Mouse (Mus musculus): ENCODE measurements around the gene Gm28778.
"Not testable (repeated sequence)": the region's sequence is repeated elsewhere in the genome, so short reads cannot be mapped to it uniquely, and the experiment has no call there.

Gm28778 gene

DNA sequence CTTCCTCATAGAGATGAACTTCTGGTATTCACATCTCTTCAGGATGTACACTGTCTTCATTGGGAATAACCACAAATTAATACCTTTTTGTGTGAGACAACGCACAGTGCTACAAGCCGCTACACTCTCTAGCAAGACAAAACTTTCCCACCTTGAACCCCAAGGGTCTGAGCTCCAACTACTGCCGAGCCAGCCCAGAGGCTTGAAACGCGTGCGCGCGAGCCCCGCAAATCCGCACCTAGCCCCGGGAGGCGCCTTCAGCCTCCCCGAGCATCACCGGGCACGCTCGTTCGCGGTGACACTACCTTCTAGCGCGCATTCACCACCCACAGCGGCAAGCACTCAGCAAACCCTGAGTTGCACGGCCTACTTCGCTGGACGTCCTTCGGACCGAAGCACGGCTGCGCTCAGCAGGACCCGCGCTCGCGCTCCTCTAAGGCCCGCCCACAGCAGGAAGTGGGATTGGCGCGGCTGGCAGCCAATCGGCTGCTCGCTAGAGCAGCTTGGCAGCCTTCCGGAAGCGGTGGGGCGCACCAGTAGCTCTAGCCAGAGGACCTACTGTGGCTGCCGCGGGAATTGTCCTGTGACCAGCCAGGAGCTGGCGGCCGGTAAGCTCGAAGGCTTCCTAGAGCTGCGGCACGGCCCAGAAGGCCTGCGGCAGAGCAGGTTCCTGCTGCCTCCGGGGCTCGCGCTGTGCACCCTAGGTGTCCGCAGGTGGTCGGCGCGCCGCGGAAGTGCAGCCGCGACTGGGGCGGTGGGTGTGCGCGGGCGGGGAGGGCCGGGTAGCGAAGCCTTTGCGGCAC is at the start of gene Gm28778, which contains the start of the genes Pms1 and Ormdl1:
Gene Gm28778 (plus strand): TSS at position 531 of the 803 bp plus-strand sequence.
Gene Pms1 (minus strand): TSS at position 438 of the 803 bp plus-strand sequence.
Gene Ormdl1 (plus strand): TSS at position 515 of the 803 bp plus-strand sequence.
- in situ Hi-C loops (cut with MboI; ENCODE audit: low pct_unique_long_range_greater_than_20kb in 1 of 2, low sequenced_read_pairs in 2 of 2, unreplicated experiment in 1 of 2) = no loop called here

- in situ Hi-C loops (cut with MboI; ENCODE audit: low pct_unique_long_range_greater_than_20kb in 1 of 2, low sequenced_read_pairs in 2 of 2, unreplicated experiment in 1 of 2) = not testable (repeated sequence)
These were observed 31.8 kb upstream of the Gm28778 start for GRCm38 (mm10) chr1:53264958-53265612.

- in situ Hi-C loops (cut with MboI; ENCODE audit: low pct_unique_long_range_greater_than_20kb in 1 of 2, low sequenced_read_pairs in 2 of 2, unreplicated experiment in 1 of 2) = no loop called here
These were observed 27.0 kb upstream of the Gm28778 start for GRCm38 (mm10) chr1:53269901-53270300.

DNA sequence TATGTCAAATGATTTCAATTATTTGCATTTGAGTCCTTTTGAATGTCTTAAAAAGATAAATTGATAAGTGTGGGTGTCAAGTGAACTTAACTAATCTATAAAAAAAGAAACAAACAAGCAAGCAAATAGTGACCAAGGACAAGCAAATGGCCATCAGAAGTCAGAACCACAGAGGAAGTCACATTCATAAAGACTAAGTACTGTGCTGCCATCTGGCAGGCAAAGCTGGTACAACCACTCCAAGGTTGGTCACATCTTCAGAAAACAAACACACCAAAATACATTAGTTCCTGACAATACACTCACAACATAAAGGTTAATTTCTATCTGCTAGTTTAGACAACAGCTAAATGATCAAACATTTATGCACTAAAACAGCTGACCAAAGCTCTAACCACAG is 24.3 kb upstream of the Gm28778 start:
- in situ Hi-C loops (cut with MboI; ENCODE audit: low pct_unique_long_range_greater_than_20kb in 1 of 2, low sequenced_read_pairs in 2 of 2, unreplicated experiment in 1 of 2) = no loop called here

GRCm38 (mm10) chr1:53291197-53291596 is 5.7 kb upstream of the Gm28778 start:
- in situ Hi-C loops (cut with MboI; ENCODE audit: low pct_unique_long_range_greater_than_20kb in 1 of 2, low sequenced_read_pairs in 2 of 2, unreplicated experiment in 1 of 2) = no loop called here

DNA sequence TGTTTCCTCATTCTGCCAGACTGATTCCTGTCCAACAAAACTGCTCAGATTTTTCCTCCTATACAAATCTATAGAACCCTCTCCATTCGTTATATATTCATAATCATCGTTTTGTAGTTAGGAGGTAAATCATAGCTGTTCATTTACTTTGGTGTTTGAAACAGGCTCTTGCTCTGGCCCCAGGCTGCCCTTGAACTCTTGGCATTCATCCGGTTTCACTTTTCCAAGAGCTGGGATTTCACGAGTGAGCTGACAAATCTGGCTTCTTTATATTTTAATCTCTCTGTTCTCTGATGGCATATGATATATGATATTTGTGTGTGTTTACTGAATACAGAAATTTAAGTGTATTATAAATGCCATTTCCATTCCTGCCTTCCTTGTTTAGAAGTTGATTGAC is 3.6 kb downstream of the Gm28778 start:
- in situ Hi-C loops (cut with MboI; ENCODE audit: low pct_unique_long_range_greater_than_20kb in 1 of 2, low sequenced_read_pairs in 2 of 2, unreplicated experiment in 1 of 2) = no loop called here

DNA sequence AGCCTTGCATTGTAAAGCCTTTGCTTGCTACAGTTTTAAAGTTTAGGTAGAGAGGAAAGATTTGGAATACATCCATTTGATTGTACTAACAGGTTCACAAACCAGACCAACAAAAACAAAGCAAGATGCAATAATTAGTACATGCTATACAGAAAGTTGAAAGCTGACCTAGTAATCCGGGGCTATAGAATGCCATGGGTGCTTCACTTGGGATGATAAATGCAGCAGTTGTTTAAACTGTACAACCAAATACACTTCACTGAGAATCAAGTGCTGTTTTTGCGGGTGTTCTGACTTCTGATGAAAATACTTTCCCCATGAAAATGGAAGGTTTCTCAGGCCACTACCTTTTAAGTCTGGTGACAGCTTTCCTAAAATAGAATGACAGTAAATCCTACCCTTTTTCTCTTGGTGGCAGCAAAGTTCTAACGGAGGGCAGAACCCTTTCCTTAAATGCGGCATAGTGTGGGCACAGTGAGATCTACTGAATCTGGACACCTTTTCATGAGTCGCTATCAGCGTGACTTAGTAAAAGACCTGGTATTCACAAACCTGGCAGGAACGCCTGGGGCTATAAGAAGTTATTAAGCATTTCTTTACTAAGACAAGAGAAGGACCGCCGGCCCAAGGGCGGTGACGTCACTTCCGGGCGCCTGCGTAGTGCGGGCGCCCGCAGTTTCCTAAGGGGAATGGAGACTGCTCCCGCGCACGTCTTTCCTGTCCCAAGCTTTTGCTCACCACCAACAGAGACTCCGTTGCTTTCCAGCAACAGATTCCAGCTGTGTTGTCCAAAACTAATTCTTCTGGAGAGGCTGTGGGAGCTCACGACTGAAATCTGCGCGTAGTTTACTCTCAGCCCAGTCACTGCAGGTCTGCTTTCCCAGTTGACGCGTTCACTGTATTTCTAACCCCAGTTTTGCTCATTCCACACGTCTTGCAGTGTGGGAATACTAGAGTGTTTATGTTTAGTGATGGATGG is 16.4 kb downstream of the Gm28778 start, which contains the start of gene Osgepl1:
Gene Osgepl1 (plus strand): TSS at position 636 of the 979 bp plus-strand sequence.
- in situ Hi-C loops (cut with MboI; ENCODE audit: low pct_unique_long_range_greater_than_20kb in 1 of 2, low sequenced_read_pairs in 2 of 2, unreplicated experiment in 1 of 2) = no loop called here

DNA sequence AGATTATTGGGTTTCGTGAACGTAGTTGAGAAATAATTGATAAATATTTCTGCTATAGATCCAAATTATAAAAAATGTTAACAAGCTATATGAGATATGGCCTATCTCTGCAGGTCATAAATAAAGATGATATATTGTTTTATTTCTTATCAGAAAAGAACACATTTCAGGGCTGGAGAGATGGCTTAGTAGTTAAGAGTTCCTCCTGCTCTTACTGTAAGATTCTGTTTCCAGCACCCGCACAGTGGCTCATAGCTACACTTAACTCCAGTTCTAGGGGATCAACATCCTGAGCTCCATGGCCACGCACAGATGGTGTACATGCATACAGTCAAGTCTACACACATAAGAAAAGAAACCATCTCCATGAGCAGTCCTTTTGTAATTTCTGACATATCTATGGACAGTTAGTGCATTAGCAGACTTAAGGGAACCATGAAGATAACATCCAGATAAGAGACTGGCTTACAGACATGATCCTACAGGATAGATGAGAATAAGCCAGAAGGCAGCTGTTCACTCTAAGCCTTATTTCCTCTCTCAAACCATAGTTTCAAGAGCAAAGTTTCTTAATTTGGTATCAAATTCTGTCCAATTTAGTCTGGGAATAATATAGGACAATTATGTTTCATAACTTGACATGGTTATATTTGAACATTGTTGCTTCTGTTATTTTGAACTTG is 24.9 kb downstream of the Gm28778 start:
- in situ Hi-C loops (cut with MboI; ENCODE audit: low pct_unique_long_range_greater_than_20kb in 1 of 2, low sequenced_read_pairs in 2 of 2, unreplicated experiment in 1 of 2) = no loop called here

DNA sequence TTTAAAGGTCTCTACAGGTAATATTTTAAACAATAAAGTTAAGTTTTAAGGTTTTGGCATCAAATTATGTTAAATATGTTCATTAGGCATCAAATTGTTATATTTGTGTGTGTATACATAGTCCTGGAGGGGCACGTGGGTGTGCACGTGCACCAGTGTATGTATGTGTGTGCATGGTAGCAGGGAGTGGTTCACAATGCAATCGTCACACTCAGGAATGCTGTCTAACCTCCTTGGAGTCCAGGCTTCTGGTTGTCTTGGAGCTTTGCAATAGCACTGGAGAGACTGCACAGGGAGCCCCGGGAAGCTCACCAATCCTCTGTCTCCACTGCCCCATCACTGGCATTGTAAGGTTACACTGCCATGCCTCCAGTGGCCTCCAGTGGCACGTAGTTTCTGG is 26.3 kb downstream of the Gm28778 start:
- in situ Hi-C loops (cut with MboI; ENCODE audit: low pct_unique_long_range_greater_than_20kb in 1 of 2, low sequenced_read_pairs in 2 of 2, unreplicated experiment in 1 of 2) = no loop called here

- in situ Hi-C loops (cut with MboI; ENCODE audit: low pct_unique_long_range_greater_than_20kb in 1 of 2, low sequenced_read_pairs in 2 of 2, unreplicated experiment in 1 of 2) = no loop called here
These were observed 27.4 kb downstream of the Gm28778 start for GRCm38 (mm10) chr1:53324277-53324676.

- in situ Hi-C loops (cut with MboI; ENCODE audit: low pct_unique_long_range_greater_than_20kb in 1 of 2, low sequenced_read_pairs in 2 of 2, unreplicated experiment in 1 of 2) = no loop called here
These were observed 28.1 kb downstream of the Gm28778 start for GRCm38 (mm10) chr1:53324827-53325494.

GRCm38 (mm10) chr1:53333527-53333926 is 36.6 kb downstream of the Gm28778 start:
- in situ Hi-C loops (cut with MboI; ENCODE audit: low pct_unique_long_range_greater_than_20kb in 1 of 2, low sequenced_read_pairs in 2 of 2, unreplicated experiment in 1 of 2) = not testable (repeated sequence)

DNA sequence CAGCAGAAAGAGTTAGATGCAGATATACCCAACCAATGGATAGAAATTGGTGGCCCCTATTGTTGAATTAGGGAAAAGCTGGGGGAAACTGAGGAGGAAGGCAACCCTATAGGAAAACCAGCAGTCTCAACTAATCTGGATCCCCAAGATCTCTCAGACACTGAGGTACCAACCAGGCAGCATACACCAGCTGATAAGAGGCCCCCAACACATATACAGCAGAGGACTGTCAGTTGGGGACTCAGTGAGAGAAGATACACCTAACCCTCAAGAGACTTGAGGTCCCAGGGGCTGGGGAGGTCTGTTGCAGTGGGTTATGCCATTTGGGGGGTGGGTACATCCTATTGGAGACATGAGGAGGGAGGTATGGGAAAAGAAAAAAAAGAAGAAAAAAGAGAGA is 38.6 kb downstream of the Gm28778 start:
- in situ Hi-C loops (cut with MboI; ENCODE audit: low pct_unique_long_range_greater_than_20kb in 1 of 2, low sequenced_read_pairs in 2 of 2, unreplicated experiment in 1 of 2) = no loop called here

DNA sequence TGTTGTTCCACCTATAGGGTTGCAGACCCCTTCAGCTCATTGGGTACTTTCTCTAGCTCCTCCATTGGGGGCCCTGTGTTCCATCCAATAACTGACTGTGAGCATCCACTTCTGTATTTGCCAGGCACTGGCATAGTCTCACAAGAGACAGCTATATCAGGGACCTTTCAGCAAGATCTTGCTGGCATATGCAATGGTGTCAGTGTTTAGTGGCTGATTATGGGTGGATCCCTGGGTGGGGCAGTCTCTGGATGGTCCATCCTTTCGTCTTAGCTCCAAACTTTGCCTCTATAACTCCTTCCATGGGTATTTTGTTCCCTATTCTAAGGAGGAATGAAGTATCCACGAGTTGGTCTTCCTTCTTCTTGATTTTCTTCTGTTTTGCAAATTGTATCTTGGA is 40.5 kb downstream of the Gm28778 start:
- in situ Hi-C loops (cut with MboI; ENCODE audit: low pct_unique_long_range_greater_than_20kb in 1 of 2, low sequenced_read_pairs in 2 of 2, unreplicated experiment in 1 of 2) = not testable (repeated sequence)

DNA sequence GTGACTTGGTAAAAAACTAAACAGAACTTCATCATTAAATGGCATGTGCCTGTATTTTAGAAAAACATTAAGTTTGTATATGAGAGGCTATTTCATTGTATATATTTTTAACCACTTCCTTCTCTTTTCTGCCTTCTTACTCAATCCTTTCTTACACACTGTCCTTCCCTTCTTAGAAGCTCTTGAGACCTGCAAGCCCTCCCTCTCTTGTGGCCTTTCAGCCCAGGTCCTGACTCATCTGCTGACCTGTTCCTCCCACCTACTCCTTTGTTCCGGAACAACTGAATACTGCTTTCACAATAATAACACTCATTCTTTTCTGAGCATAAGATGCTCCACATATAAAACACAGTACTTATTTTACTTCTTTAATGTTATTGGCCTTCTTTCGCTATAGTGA is 44.2 kb downstream of the Gm28778 start:
- in situ Hi-C loops (cut with MboI; ENCODE audit: low pct_unique_long_range_greater_than_20kb in 1 of 2, low sequenced_read_pairs in 2 of 2, unreplicated experiment in 1 of 2) = no loop called here

DNA sequence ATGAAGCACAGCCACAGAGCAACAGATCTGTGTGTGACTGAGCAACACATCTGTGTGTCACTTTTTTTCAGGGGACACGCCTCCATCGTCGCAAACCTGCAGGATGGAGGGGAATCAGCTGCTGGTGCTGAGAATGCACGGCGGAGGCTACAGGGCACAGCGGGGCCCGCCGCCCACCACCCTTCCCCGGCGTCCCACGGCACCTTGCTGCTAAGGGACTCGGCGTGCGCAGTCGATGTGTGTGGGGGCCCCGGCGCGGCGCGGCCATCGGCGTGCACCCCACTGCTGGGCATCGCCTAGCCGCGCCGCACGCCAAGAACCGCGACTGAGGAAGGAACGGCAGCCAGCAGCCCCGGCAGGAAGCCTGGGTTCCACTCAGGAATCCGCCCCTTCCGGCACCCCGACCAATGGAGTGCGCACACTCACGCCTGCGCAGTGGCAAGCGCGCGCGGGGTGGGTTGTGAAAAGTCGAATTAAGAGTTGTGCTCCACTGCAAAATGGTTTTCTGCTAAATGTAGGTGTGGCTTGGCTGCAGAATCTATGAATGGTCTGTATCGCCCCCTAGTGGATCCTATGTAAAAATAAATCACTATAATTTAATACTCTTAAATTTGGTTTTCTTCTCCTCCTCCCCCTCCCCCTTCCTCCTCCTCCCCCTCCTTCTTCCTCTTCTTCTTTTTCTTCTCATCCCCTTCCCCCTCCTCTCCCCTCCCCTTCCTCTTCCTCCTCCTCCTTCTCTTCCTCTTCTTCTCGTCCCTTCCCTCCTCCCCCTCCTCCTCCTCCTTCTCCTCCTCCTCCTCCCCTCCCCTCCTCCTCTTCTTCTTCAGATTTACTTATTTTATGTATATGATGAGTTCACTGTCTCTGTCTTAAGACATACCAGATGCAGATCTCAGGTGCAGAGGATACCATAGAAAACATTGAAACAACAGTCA is 55.7 kb downstream of the Gm28778 start, which contains the start of the genes Asdurf, Gm28551 and Asnsd1:
Gene Asdurf (minus strand): TSS at position 293 of the 935 bp plus-strand sequence.
Gene Gm28551 (minus strand): TSS at position 341 of the 935 bp plus-strand sequence.
Gene Asnsd1 (minus strand): TSS at position 426 of the 935 bp plus-strand sequence.
- in situ Hi-C loops (cut with MboI; ENCODE audit: low pct_unique_long_range_greater_than_20kb in 1 of 2, low sequenced_read_pairs in 2 of 2, unreplicated experiment in 1 of 2) = loop anchor here in 1 of 2 experiments (25.0 kb wide), 1 partner anchor 290 kb away; the partner anchor contains the start of gene Mstn
